14 mouse cellular contexts compared by ENCODE assay signal in the genomic region with DNA sequence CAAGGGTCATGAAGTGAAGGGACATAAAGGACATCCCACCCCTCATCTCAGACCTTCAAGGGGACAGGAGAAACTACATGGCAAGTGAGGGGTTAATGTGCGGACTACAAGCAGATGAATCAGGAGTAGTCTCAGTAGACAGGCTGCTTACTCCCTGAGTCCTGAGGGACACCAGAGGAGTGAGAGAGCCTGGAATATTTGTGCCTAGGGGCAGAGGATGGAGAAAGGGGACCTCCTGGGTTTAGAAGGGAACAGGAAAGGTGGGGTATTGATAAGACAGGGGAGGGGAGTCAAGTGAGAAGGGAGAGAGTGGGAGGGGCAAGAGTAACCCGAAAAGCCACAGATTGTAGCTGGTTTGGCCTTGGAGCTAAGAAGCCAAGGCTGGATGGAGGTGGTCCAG. TPM values are rescaled to one million over a fixed set of nuclear protein-coding genes. Genes with fewer than 3 reads are reported as not detected.
DNase-seq lines count a peak whose midpoint lies in the region; ATAC-seq and TF ChIP-seq lines count a peak whose summit lies in the region.
"Had no signal": no experiment of that assay in that cellular context is flagged by ENCODE, and none has a peak within 500 bp of the region (broad histone marks: within the 10 kb centered on the region; RNA-seq: fewer than 3 reads in every experiment).

No protein-coding gene starts in this region.

- no peak for DNase-seq in heart, adult 11 months
- DNase-seq in lung, adult 18-20 months: no peak
- peak; percentile 48 for DNase-seq in NIH3T3 (ENCODE audit: low read depth)
- DNase-seq in left cerebral cortex, postnatal 14 days (ENCODE audit: low spot score in 2 of 2): no peak
- DNase-seq: lung, postnatal 4 days had no signal

- 25% methylated on average over 2 of the region's 2 CpGs for WGBS in heart, embryonic 14.5 days
- 30% methylated on average over 2 of the region's 2 CpGs for WGBS in lung, embryonic 16.5 days

- no peak overlapping the region for H3ac ChIP-seq in myocyte (ENCODE audit: control insufficient read depth, insufficient read length)

- peak overlapping the region; percentile 8 to 65; a peak in 3 of 4 replicates for H3K27ac ChIP-seq in heart, embryonic 14.5 days (replicated peaks in 1 of 2; ENCODE audit: control insufficient read depth in 1 of 2, insufficient read depth in 1 of 2, low read depth in 2 of 2, low read length in 2 of 2)
- H3K27ac ChIP-seq in lung, embryonic 16.5 days (ENCODE audit: low read length): no peak overlapping the region
- H3K27ac ChIP-seq: limb, embryonic 12.5 days had no signal

- intact Hi-C loops in left cerebral cortex, postnatal 14 days (cut with DNase I): loop anchor here (5.0 kb wide), 1 partner anchor 129 kb away; no protein-coding TSS in a partner anchor

- H3K4me1 ChIP-seq in heart, embryonic 14.5 days (ENCODE audit: control insufficient read depth in 2 of 2, insufficient read depth in 2 of 2, low read length in 2 of 2): peaks cover 25 to 28% of the 10 kb centered on the region in 2 experiments
- peaks cover 19% of the 10 kb centered on the region for H3K4me1 ChIP-seq in lung, embryonic 16.5 days (replicated peaks; ENCODE audit: control insufficient read depth, insufficient read depth, low read length)

- no peak overlapping the region for H3K4me3 ChIP-seq in heart, embryonic 14.5 days (ENCODE audit: control insufficient read depth in 1 of 2, insufficient read depth in 1 of 2, low read depth in 1 of 2, low read length in 2 of 2)
- no peak overlapping the region for H3K4me3 ChIP-seq in lung, embryonic 16.5 days (ENCODE audit: low read length)
- no peak overlapping the region for H3K4me3 ChIP-seq in myocyte
- H3K4me3 ChIP-seq: limb, embryonic 12.5 days had no signal

- no peak for TF ChIP-seq POLR2A in myocyte (IDR thresholded peaks at IDR 0.05; ENCODE audit: insufficient read length, low read depth)

- H3K36me3 ChIP-seq in heart, embryonic 14.5 days (ENCODE audit: control insufficient read depth, insufficient read depth, low read length): no peaks in the 10 kb centered on the region
- H3K36me3 ChIP-seq in lung, embryonic 16.5 days (ENCODE audit: control insufficient read depth, insufficient read depth, low read length): no peaks in the 10 kb centered on the region
- no peaks in the 10 kb centered on the region for H3K36me3 ChIP-seq in myocyte (ENCODE audit: control insufficient read depth, insufficient read depth)
- H3K36me3 ChIP-seq: G1E; limb, embryonic 12.5 days had no signal

- H3K27me3 ChIP-seq in heart, embryonic 14.5 days (ENCODE audit: control insufficient read depth, insufficient read depth, low read length): no peaks in the 10 kb centered on the region
- H3K27me3 ChIP-seq in lung, embryonic 16.5 days (ENCODE audit: control insufficient read depth, insufficient read depth, low read depth, low read length): no peaks in the 10 kb centered on the region
- H3K27me3 ChIP-seq in myocyte (ENCODE audit: control insufficient read depth, insufficient read depth, insufficient read length): no peaks in the 10 kb centered on the region
- H3K27me3 ChIP-seq: limb, embryonic 12.5 days had no signal

- no peaks in the 10 kb centered on the region for H3K9me3 ChIP-seq in heart, embryonic 14.5 days (ENCODE audit: control insufficient read depth, low read length)
- no peaks in the 10 kb centered on the region for H3K9me3 ChIP-seq in lung, embryonic 16.5 days (ENCODE audit: control insufficient read depth, low read length)
- H3K9me3 ChIP-seq: G1E; limb, embryonic 12.5 days had no signal

- ATAC-seq in heart, embryonic 14.5 days (ENCODE audit: insufficient number of reproducible peaks, insufficient read depth, low FRiP score, low read depth): 0 out of 2 replicates have a peak, but pooled peaks have one; percentile 11
- peak; percentile 11 for ATAC-seq in lung, embryonic 16.5 days (ENCODE audit: low read depth)
- ATAC-seq in erythroblast, adult 5-6 weeks (replicated peaks; ENCODE audit: low FRiP score, poor library complexity, severe bottlenecking): no peak

- H3K9ac ChIP-seq in heart, embryonic 14.5 days (ENCODE audit: low read length): peak overlapping the region; percentile 50
- no peak overlapping the region for H3K9ac ChIP-seq in lung, embryonic 16.5 days (ENCODE audit: low read length)
- H3K9ac ChIP-seq: limb, embryonic 12.5 days had no signal

- peak overlapping the region; percentile 32 for H3K4me2 ChIP-seq in heart, embryonic 14.5 days (ENCODE audit: low read length)
- no peak overlapping the region for H3K4me2 ChIP-seq in lung, embryonic 16.5 days (ENCODE audit: low read depth, low read length)
- peak overlapping the region; percentile 86 for H3K4me2 ChIP-seq in myocyte (ENCODE audit: low read depth)
- H3K4me2 ChIP-seq: limb, embryonic 12.5 days had no signal

- no peaks in the 10 kb centered on the region for H3K79me2 ChIP-seq in myocyte (ENCODE audit: control insufficient read depth, insufficient read depth)

TF ChIP-seq in myocyte, 11 proteins besides CTCF, POLR2A, EP300 and RAD21:
- TF ChIP-seq MAX (IDR thresholded peaks at IDR 0.05; ENCODE audit: low read depth) (no peak), CEBPB (IDR thresholded peaks at IDR 0.05; ENCODE audit: insufficient read depth, poor library complexity, severe bottlenecking) (no peak), MYOG (IDR thresholded peaks at IDR 0.05; ENCODE audit: control insufficient read depth in 1 of 3, insufficient read depth in 1 of 3, insufficient read length in 2 of 3, low read depth in 2 of 3) (no peak), TCF12 (IDR thresholded peaks at IDR 0.05; ENCODE audit: insufficient read depth, poor library complexity, severe bottlenecking) (no peak), SRF (IDR thresholded peaks at IDR 0.05; ENCODE audit: control insufficient read depth, insufficient read length, low read depth) (no peak), TCF3 (IDR thresholded peaks at IDR 0.05; ENCODE audit: insufficient read length, low read depth) (no peak), POLR2AphosphoS2 (IDR thresholded peaks at IDR 0.05; ENCODE audit: insufficient read length, low read depth) (no peak), E2F4 (IDR thresholded peaks at IDR 0.05; ENCODE audit: insufficient read depth) (no peak), MYOD1 (IDR thresholded peaks at IDR 0.05; ENCODE audit: control insufficient read depth in 1 of 3, insufficient read length in 2 of 3, low read depth in 2 of 3) (no peak), USF1 (IDR thresholded peaks at IDR 0.05; ENCODE audit: low read depth) (no peak), REST (IDR thresholded peaks at IDR 0.05; ENCODE audit: insufficient read depth, insufficient read length) (no peak)

RNA-seq across cellular contexts. Expression of gene 1700013G24Rik, which starts 4.4 kb away (rescaled TPM):
- not detected in 2 replicates for polyA plus RNA-seq in heart, embryonic 14.5 days (2014; fragmentation: Nextera tagmentation; extraction: Ambion mirVana)
- polyA plus RNA-seq in lung, embryonic 16.5 days (2015; fragmentation: Nextera tagmentation; extraction: Ambion mirVana): not detected in 2 replicates
- polyA plus RNA-seq in myocyte (2012; fragmentation: generic; extraction: Trizol): 0.55 TPM
- not detected for total RNA-seq in left cerebral cortex, postnatal 14 days (2021)
- not detected in 2 replicates for total RNA-seq in erythroblast, adult 5-6 weeks (2015; ENCODE audit: low replicate concordance)
- total RNA-seq in erythroblast, adult 5-6 weeks (2017; ENCODE audit: low replicate concordance): not detected in 2 replicates
- total RNA-seq: granulocyte monocyte progenitor cell, adult 5-6 weeks had no signal
- polyA plus RNA-seq: G1E; limb, embryonic 12.5 days; small intestine, adult 2 months had no signal

RNA-seq across cellular contexts. Expression of gene Cela3b, which starts 18.3 kb away (rescaled TPM):
- not detected in 2 replicates for polyA plus RNA-seq in heart, embryonic 14.5 days (2014; fragmentation: Nextera tagmentation; extraction: Ambion mirVana)
- polyA plus RNA-seq in lung, embryonic 16.5 days (2015; fragmentation: Nextera tagmentation; extraction: Ambion mirVana): not detected in 2 replicates
- polyA plus RNA-seq in myocyte (2012; fragmentation: generic; extraction: Trizol): 0.38 TPM
- not detected for total RNA-seq in left cerebral cortex, postnatal 14 days (2021)
- total RNA-seq in erythroblast, adult 5-6 weeks (2015; ENCODE audit: low replicate concordance): not detected in 2 replicates
- not detected in 2 replicates for total RNA-seq in erythroblast, adult 5-6 weeks (2017; ENCODE audit: low replicate concordance)
- total RNA-seq: G1E; granulocyte monocyte progenitor cell, adult 5-6 weeks had no signal
- polyA plus RNA-seq: G1E; kidney, adult 2 months; limb, embryonic 12.5 days had no signal

RNA-seq across cellular contexts. Expression of gene Hspg2, which starts 19.9 kb away (rescaled TPM):
- polyA plus RNA-seq in heart, embryonic 14.5 days (2014; fragmentation: Nextera tagmentation; extraction: Ambion mirVana): 67.5 and 68.3 TPM in 2 replicates
- polyA plus RNA-seq in lung, embryonic 16.5 days (2015; fragmentation: Nextera tagmentation; extraction: Ambion mirVana): 34.7 and 35.2 TPM in 2 replicates
- polyA plus RNA-seq in myocyte (2012; fragmentation: generic; extraction: Trizol): 209 TPM
- 10 to 100 TPM; 11.6 to 12.9 TPM for total RNA-seq in left cerebral cortex, postnatal 14 days (2021)
- not detected in 2 replicates for total RNA-seq in erythroblast, adult 5-6 weeks (2015; ENCODE audit: low replicate concordance)
- not detected in 2 replicates for total RNA-seq in erythroblast, adult 5-6 weeks (2017; ENCODE audit: low replicate concordance)
- polyA plus RNA-seq: G1E had no signal

RNA-seq across cellular contexts. Expression of gene Cela3a, which starts 39.0 kb away (rescaled TPM):
- not detected in 2 replicates for polyA plus RNA-seq in heart, embryonic 14.5 days (2014; fragmentation: Nextera tagmentation; extraction: Ambion mirVana)
- not detected in 2 replicates for polyA plus RNA-seq in lung, embryonic 16.5 days (2015; fragmentation: Nextera tagmentation; extraction: Ambion mirVana)
- polyA plus RNA-seq in myocyte (2012; fragmentation: generic; extraction: Trizol): 0.14 TPM
- not detected for total RNA-seq in left cerebral cortex, postnatal 14 days (2021)
- total RNA-seq in erythroblast, adult 5-6 weeks (2015; ENCODE audit: low replicate concordance): not detected in 2 replicates
- total RNA-seq in erythroblast, adult 5-6 weeks (2017; ENCODE audit: low replicate concordance): not detected in 2 replicates
- total RNA-seq: G1E; granulocyte monocyte progenitor cell, adult 5-6 weeks had no signal
- polyA plus RNA-seq: G1E; kidney, adult 2 months; limb, embryonic 12.5 days; small intestine, adult 2 months had no signal
